Mouse (Mus musculus): Measurements from ENCODE around the gene Mpp6. TPM values are rescaled to one million over a fixed set of nuclear protein-coding genes. Genes with fewer than 3 reads are reported as not detected.

Mpp6 gene
- polyA plus RNA-seq, 1 experiment, result 0.29 TPM

DNA sequence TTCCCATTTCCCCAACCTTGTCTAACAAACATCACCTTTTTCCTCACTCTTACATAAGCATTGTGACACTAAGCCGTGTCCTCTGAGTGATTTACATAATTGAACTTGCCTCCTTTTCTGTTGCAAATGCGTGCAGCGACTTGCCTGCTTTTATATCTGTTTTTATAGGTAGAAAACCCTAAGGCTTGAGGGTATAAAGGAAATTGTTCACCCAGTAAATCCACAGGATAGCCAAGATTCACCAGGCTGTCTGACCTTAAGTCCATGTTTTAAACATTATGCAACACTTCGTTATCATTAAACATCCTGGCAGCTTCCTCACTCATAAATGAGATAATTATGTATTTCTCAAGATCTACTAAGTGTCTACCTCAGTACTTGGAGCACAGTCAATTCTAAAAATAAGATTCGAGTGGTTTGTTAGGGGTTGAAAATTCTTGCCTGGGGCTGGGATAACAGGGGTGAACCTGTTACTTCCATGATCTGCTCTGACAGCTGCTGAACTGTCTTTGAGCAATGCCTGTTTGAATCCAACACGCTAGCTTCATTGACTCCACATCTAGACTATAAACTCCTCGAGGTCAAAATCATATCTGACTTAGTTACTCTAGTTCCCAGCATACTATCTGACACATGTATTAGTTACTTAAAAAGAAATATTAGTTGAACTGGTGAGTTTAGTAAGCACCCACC lies 18.4 kb upstream of the Mpp6 start:
- H3K4me1 ChIP-seq (ENCODE audit: control insufficient read depth), result peaks cover 9% of the 10 kb centered on the region
- H3K27me3 ChIP-seq (ENCODE audit: control insufficient read depth), result no peaks in the 10 kb centered on the region
- no peaks in the 10 kb centered on the region for H3K9me3 ChIP-seq (ENCODE audit: control insufficient read depth, low read length)
- H3K36me3 ChIP-seq (ENCODE audit: control insufficient read depth), result no peaks in the 10 kb centered on the region
- no peak overlapping the region for H3K4me3 ChIP-seq (replicated peaks)
- TF ChIP-seq GATA1 (IDR thresholded peaks at IDR 0.05; ENCODE audit: low read length) (no peak), TAL1 (IDR thresholded peaks at IDR 0.05; ENCODE audit: low read length) (no peak)

DNA sequence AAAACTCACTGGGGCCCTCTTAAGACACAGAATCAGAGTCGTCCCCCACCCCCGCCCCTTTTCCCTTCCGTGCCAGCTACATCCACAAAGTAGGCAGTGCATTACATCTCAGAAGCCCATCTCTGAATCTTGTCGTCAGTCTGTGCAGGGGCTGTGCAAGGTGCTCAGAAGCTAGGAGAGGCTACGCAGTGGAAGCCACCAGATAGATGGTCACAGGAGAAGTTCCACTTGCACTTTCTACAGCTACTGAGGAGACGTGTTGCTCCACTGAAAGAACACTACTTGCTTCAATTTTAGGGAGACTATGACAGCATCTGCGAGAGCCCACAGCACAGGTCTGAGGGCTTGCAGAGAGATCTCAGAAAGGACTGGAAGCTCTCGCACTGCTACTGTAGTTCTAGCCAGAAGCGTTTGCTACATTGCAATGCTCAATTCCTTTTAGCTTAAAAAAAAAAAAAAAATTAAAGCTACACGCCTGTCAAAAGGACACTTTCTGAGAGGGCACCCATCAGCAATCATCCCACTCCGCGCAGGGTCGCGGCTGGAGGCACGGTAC lies 762 bp upstream of the Mpp6 start:
- TF ChIP-seq TAL1 (IDR thresholded peaks at IDR 0.05; ENCODE audit: low read length), result no peak
- TF ChIP-seq GATA1 (IDR thresholded peaks at IDR 0.05; ENCODE audit: low read length), result no peak
- no peaks in the 10 kb centered on the region for H3K36me3 ChIP-seq (ENCODE audit: control insufficient read depth)
- H3K4me3 ChIP-seq (replicated peaks), result peak overlapping the region; percentile 78
- peaks cover 41% of the 10 kb centered on the region for H3K27me3 ChIP-seq (ENCODE audit: control insufficient read depth)
- H3K9me3 ChIP-seq (ENCODE audit: control insufficient read depth, low read length), result no peaks in the 10 kb centered on the region
- H3K4me1 ChIP-seq (ENCODE audit: control insufficient read depth), result peaks cover 22% of the 10 kb centered on the region

DNA sequence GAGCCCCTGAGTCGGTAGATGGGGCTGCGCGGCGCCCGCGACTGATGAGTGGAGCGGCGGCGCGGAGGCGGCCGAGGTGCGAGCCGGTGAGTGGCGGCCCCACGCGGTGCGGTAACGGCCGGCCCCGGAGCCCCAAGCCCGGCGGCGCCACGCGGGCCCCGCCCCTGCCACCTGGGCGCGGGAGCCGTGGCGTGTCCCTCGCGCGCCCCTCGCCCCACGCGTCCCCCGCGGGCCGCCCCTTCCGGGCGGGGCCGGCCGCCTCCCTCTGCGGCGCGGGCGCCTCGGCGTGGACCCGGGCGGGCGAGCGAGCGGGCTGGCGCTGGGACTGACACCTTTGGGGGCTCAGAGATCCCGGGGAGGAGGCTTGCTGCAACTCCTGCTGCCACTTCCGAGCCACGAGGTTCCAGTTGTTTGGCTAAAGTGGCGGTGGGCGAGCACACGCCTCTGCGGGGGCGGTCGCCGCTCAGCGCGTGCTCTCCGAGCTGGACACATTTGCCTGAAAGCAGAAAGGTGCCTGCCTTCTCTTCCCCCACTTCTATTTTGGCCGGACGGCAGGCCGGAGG lies 419 bp downstream of the Mpp6 start:
- no peaks in the 10 kb centered on the region for H3K9me3 ChIP-seq (ENCODE audit: control insufficient read depth, low read length)
- H3K4me3 ChIP-seq (replicated peaks), result peak overlapping the region; percentile 78
- H3K27me3 ChIP-seq (ENCODE audit: control insufficient read depth), result peaks cover 39% of the 10 kb centered on the region
- peaks cover 24% of the 10 kb centered on the region for H3K4me1 ChIP-seq (ENCODE audit: control insufficient read depth)
- TF ChIP-seq TAL1 (IDR thresholded peaks at IDR 0.05; ENCODE audit: low read length) (no peak), GATA1 (IDR thresholded peaks at IDR 0.05; ENCODE audit: low read length) (no peak)
- H3K36me3 ChIP-seq (ENCODE audit: control insufficient read depth), result no peaks in the 10 kb centered on the region

DNA sequence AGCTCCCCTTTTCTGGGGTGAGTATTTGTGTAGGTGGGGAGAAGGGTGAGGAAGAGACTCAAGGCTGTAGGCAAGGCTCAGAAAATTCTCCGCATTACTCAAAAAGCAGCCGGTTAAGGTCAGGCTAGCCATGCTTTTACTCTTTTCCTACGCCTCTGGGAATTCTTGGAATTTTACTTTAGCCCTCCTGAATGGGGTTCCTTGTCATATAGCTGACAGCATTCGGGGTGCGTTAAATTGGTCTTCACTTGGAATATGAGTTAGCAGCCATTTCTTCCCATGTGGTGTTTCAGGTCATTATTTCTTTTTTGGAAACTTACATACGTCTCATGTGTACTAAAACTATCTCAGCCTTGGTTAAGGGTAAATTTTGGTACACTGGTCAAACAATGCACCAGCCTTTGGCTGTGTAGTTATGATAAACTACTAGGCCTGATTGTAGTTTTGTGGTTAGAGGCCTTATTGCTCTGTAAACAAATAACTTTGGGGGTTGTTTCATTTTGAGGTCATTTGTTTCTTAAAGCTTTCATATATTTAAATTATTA lies 1.1 kb downstream of the Mpp6 start:
- Histone ChIP-seq H3K4me3 (replicated peaks) (peak overlapping the region; percentile 78), H3K27me3 (ENCODE audit: control insufficient read depth) (peaks cover 35% of the 10 kb centered on the region), H3K4me1 (ENCODE audit: control insufficient read depth) (peaks cover 24% of the 10 kb centered on the region), H3K9me3 (ENCODE audit: control insufficient read depth, low read length) (no peaks in the 10 kb centered on the region), H3K36me3 (ENCODE audit: control insufficient read depth) (no peaks in the 10 kb centered on the region)
- no peak for TF ChIP-seq GATA1 (IDR thresholded peaks at IDR 0.05; ENCODE audit: low read length)

DNA sequence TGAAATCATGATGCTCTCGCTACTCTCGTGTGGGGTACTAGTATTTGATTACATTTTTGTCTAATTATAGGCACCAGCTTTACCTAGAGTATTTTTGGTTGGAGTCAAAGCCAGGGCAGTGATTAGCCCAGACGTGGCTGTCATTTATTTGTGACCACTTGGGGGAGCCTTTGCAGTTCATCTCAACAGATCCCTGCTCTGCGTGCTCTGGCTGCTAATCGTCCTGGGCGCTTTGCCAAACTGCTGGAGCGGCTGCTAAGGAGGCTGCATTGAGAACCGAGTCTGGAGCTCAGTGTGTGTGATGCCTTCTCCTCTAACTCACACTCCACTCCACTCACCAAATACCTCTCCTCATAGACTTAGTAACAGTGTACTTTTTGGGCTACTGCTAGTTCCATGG lies 2.7 kb downstream of the Mpp6 start:
- peaks cover 24% of the 10 kb centered on the region for H3K4me1 ChIP-seq (ENCODE audit: control insufficient read depth)
- no peak overlapping the region for H3K4me3 ChIP-seq (replicated peaks)
- no peak for TF ChIP-seq GATA1 (IDR thresholded peaks at IDR 0.05; ENCODE audit: low read length)
- no peak for TF ChIP-seq TAL1 (IDR thresholded peaks at IDR 0.05; ENCODE audit: low read length)
- no peaks in the 10 kb centered on the region for H3K9me3 ChIP-seq (ENCODE audit: control insufficient read depth, low read length)
- peaks cover 26% of the 10 kb centered on the region for H3K27me3 ChIP-seq (ENCODE audit: control insufficient read depth)
- H3K36me3 ChIP-seq (ENCODE audit: control insufficient read depth), result no peaks in the 10 kb centered on the region

DNA sequence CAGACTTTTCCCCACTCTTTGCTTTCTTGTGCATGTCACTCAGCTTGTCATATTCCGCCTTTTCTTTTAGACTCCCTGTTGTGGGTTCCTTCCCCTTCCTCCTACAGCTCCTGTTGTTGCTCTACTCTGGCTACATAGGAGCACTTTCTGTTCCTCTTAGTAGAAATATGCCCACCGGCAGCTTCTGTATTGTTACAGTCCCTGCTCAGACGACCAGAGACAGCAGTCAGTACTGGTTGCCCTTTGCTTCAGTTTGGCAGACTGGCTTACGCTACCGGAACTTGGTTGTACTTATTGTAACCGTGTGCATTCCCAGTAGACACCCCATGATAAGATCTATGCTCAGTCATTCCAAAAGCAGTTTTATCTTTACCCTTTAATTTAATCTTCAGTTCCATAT lies 4.2 kb downstream of the Mpp6 start:
- H3K4me1 ChIP-seq (ENCODE audit: control insufficient read depth), result peaks cover 22% of the 10 kb centered on the region
- H3K4me3 ChIP-seq (replicated peaks), result no peak overlapping the region
- peaks cover 11% of the 10 kb centered on the region for H3K27me3 ChIP-seq (ENCODE audit: control insufficient read depth)
- no peaks in the 10 kb centered on the region for H3K36me3 ChIP-seq (ENCODE audit: control insufficient read depth)
- TF ChIP-seq GATA1 (IDR thresholded peaks at IDR 0.05; ENCODE audit: low read length), result no peak
- TF ChIP-seq TAL1 (IDR thresholded peaks at IDR 0.05; ENCODE audit: low read length), result no peak
- no peaks in the 10 kb centered on the region for H3K9me3 ChIP-seq (ENCODE audit: control insufficient read depth, low read length)

DNA sequence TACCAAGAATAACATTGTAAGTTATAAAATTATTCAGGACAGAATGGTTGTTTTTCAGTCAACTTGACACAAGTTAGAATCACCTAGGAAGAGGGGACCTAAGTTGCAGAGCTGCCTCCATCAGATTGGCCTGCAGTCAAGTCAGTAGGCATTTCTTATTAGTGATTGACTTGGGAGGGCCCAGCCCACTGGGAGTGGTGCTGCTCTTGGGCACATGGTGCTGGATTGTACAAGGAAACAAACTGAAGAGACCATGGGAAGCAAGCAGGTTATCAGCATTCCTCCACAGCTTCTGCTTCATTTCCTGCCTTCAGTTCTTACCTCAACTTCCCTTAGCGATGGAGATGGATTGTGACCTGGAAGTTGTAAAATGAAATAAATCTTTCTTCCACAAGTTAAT lies 10.9 kb downstream of the Mpp6 start:
- TF ChIP-seq GATA1 (IDR thresholded peaks at IDR 0.05; ENCODE audit: low read length) (no peak), TAL1 (IDR thresholded peaks at IDR 0.05; ENCODE audit: low read length) (no peak)
- Histone ChIP-seq H3K4me1 (ENCODE audit: control insufficient read depth) (peaks cover 1% of the 10 kb centered on the region; the same call in 1 of the 2 replicates), H3K36me3 (ENCODE audit: control insufficient read depth) (peaks cover 3% of the 10 kb centered on the region; the same call in 1 of the 2 replicates), H3K9me3 (ENCODE audit: control insufficient read depth, low read length) (no peaks in the 10 kb centered on the region), H3K27me3 (ENCODE audit: control insufficient read depth) (no peaks in the 10 kb centered on the region), H3K4me3 (replicated peaks) (no peak overlapping the region)

DNA sequence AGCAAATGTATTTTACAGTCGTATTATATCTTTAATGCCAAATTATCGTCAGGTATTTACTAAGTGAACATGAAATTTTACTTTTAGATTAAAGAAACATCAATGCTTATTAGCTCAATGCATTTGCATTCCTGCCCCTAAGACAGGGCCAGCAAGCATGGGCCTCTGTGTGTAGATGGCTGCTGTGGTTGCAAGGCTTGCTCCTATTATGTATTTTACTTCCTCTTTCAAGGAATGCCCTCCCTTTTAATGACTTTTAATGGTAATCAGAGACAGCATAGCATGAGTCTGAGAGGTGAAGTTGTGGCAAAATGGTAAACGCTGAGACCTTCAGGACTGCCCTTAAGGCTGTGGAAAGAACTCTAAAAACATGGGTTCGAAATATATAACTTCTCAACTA lies 12.8 kb downstream of the Mpp6 start:
- H3K36me3 ChIP-seq (ENCODE audit: control insufficient read depth), result peaks cover 10% of the 10 kb centered on the region
- H3K27me3 ChIP-seq (ENCODE audit: control insufficient read depth), result no peaks in the 10 kb centered on the region
- H3K4me1 ChIP-seq (ENCODE audit: control insufficient read depth), result peaks cover 1% of the 10 kb centered on the region; the same call in 1 of the 2 replicates
- no peaks in the 10 kb centered on the region for H3K9me3 ChIP-seq (ENCODE audit: control insufficient read depth, low read length)
- TF ChIP-seq GATA1 (IDR thresholded peaks at IDR 0.05; ENCODE audit: low read length), result no peak
- no peak for TF ChIP-seq TAL1 (IDR thresholded peaks at IDR 0.05; ENCODE audit: low read length)
- no peak overlapping the region for H3K4me3 ChIP-seq (replicated peaks)

DNA sequence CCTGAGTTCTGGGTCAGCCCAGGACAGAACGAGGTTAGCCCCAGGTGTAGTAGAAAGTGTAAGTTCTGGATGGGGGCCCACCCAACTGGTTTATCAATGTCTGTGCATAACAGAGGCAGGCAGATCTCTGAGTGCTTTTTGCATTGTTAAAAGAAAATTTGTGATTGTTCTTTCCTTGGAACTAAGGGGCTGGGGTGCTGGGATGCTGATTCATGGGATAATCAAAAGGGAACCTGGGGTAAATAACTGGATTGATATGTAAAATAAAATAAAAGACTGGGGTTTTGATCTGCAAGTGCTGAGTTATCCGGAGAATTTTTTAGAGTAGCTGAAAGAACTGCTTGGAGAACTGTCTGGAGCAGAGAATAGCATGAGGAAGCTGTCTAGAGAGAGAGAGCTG lies 14.2 kb downstream of the Mpp6 start:
- Histone ChIP-seq H3K36me3 (ENCODE audit: control insufficient read depth) (peaks cover 10% of the 10 kb centered on the region), H3K4me1 (ENCODE audit: control insufficient read depth) (peaks cover 1% of the 10 kb centered on the region; the same call in 1 of the 2 replicates), H3K9me3 (ENCODE audit: control insufficient read depth, low read length) (no peaks in the 10 kb centered on the region), H3K4me3 (replicated peaks) (no peak overlapping the region), H3K27me3 (ENCODE audit: control insufficient read depth) (no peaks in the 10 kb centered on the region)
- TF ChIP-seq GATA1 (IDR thresholded peaks at IDR 0.05; ENCODE audit: low read length), result no peak
- no peak for TF ChIP-seq TAL1 (IDR thresholded peaks at IDR 0.05; ENCODE audit: low read length)

Measured in erythroblast, embryonic 14.5 days (primary cell).